Mouse (Mus musculus): ENCODE data around the gene Gimap7. TPM values are rescaled to one million over a fixed set of nuclear protein-coding genes. Genes with fewer than 3 reads are reported as not detected.

The Gimap7 gene
- total RNA-seq, 2 experiments from 2014 or later, result not detected

GRCm38 (mm10) chr6:48689320-48689719 is 29.1 kb upstream of the Gimap7 start:
- no peak for DNase-seq (ENCODE audit: low spot score in 2 of 2)

- no peak for DNase-seq (ENCODE audit: low spot score in 2 of 2)
Observed at GRCm38 (mm10) chr6:48692962-48693361, 25.5 kb upstream of the Gimap7 start.

GRCm38 (mm10) chr6:48696830-48697554 is 21.4 kb upstream of the Gimap7 start:
- no peak for DNase-seq (ENCODE audit: low spot score in 2 of 2)

DNA sequence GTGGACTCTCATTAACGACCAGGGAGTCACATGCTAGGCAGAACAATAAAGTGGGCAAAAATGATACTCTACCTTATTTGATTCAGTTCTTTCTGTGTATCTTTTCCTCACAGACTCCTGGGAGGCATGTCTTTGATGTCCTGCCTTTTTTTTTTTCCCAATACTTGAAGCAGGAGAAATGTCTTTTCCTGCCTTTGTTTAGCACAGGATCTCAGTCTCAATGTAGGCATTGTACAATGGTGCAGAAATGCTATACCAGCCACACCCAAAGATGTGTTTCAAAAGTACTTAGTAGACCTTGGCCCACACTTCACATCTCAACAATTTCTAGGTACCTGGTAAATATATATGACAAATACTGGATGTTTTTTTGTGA is 20.9 kb upstream of the Gimap7 start:
- DNase-seq (ENCODE audit: low spot score in 2 of 2), result no peak

DNA sequence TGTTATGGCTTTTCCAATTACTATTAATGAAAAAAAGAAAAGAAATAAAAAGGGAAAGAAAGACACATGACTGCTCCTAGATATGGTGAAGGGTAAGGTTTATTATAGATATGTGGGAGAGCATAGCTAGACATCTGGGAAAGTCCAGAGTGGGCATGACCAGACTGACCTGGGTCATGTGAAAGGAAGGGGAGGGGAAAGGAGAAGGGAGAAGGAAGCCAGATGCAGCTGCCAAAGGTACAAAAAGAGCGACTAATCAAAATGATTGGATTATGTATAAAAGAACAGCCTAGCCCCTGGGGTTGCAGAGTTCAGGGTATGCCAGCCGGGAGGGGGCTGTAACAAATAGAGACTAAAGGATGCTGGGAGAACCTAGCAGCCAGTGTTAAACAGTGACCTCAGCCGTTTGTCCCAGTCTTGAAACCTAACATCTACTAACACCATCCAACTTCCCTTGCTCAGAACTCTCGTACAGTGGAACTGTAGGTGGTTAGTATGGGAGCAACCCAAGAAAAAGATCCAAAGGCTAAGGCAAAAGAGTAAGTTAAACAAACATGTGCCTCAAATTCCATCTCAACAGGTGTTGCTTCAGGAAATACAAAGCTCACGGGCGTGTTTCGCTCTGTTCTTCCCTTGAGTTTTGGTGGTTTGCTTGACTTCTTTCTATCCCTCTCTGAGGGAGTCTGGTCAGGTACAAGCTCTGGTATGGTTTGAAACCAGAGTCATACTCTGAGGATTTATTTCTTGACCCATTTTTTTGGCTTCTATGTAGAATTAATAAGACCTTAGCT is 20.2 kb upstream of the Gimap7 start:
- DNase-seq (ENCODE audit: low spot score in 2 of 2), result no peak

DNA sequence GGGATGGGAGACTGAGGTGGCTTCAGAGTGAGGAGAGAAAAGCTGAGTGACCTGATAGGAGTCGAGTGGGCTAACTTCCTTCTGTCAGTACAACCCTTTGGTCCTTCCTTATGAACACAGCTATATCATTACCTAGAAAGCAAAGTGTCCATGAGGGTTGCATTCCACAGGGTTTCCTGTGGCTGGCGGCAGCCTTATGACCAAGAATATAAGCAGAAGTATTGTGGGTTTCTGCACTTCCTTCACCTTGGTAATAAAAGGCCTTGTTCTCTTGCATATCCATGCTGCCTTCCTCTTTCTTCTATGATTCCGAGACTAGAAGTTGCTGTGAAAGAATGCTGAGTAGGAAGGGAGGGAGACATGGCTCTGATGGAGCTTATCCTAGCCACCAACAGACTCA is 19.5 kb upstream of the Gimap7 start:
- no peak for DNase-seq (ENCODE audit: low spot score in 2 of 2)

DNA sequence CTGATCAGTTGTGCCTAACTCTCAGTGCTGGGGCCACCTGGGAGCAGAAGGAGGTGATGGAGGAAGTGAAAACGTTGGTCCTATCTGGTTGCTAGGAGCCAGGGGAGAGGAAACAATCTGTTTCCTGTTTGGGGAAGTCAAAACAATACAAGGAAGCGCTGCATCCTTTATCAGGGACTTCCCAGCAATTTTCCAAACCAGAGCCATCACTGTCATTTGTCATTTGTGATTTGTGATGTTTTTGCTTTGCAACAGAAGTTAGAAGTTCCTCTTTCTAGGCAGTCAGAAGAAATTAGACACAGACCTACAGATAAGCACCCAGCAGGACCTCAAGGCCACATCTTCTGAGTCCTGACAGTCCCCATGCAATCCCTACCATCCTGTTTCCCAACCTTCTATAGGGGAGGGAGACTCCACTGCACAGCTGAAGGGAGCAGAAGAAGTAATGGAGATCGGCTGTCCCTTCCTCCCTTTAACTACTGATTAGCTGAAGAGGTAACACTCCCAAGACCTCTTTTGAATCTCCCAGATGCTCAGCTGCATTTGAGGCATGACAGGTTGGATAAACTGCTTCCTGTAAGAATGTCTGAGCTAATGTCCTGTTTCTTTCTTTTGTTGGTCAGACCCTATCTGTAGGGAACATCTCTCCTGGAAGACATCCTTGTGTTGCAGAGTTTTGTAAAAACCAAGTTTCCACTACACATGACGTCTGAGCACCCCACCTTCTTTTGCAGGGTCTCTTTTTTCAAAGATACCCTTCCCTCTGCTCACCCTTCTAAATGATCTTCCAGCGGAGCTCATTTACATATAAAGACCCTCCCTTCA is 18.0 kb upstream of the Gimap7 start:
- DNase-seq (ENCODE audit: low spot score in 2 of 2), result no peak

- DNase-seq (ENCODE audit: low spot score in 2 of 2), result no peak
Observed at GRCm38 (mm10) chr6:48702146-48702545, 16.3 kb upstream of the Gimap7 start.

DNA sequence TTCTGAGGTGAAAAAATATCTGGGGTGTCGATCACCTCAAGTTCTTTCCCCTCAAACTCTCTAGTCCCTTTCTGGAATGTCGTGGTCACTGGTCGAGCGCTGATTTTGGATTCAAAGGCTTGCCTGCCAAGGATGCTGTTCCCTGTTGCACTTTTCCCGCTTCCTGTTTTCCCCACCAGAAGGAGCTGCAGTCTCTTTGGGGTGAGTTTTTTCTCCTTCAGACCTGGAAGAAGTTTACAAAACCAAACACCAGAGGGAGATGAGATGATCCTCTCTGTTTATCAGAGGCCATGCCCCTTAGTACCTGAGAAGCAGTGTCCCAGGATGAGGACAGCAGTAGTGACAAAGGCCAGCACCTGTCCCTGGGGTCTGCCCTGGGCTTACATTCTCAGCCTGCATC is 15.8 kb upstream of the Gimap7 start:
- DNase-seq (ENCODE audit: low spot score in 2 of 2), result no peak

DNA sequence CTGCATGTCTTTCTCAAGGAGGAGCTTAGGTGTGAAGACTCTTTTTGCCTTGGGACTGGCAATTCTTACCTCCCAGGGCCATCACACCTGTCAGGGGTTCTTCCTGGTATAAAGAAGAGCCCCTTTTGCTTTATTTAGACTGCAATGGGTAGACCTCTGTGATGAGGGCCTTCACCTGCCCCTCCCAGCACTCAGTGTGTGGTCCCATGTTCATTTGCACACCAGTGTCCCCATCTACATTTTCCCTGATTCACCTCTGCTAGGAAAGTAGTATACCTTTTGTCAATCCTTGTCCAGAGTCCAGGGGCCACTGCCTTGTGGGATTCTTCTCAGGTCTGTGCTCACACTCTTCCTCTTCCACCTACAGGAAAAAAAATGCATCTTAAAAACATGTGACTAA is 14.3 kb upstream of the Gimap7 start:
- DNase-seq (ENCODE audit: low spot score in 2 of 2), result no peak

DNA sequence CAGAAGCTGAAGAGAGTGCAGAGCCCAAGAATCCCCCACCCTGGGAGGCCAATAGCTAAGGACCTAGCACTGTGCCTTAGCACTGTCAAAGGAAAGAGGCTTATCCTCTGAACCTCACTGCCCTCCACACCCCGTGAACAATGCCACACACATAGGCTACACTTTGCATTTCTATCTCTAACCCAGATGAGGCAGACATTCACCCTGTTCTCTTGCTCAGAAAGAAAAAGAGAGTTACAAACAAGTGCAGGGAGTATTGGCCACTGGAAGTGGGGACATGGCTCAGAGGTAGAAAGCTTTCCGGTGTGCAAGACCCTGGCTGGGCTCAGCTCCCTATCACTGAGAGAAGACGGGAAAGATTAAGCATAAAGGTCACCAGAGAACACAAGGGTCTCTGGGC is 12.3 kb upstream of the Gimap7 start:
- DNase-seq (ENCODE audit: low spot score in 2 of 2), result no peak

DNA sequence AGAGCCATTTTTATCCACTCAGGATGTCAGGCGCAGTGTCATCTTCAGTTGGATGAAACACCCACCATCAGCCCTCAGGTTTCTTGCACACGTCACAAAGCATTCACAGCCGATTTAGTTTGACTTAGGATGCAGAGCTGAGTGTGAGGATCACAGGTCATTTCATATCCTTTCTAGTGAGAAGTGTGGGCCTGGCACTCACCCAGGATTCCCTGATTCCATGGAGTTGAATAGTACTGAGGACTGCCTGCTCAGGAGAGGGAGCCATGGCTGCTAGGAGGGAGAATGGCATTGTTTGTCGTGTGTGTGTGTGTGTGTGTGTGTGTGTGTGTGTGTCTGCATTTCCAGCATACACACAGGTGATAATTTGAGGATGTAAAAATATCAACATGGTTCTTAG is 1.9 kb downstream of the Gimap7 start:
- no peak for DNase-seq (ENCODE audit: low spot score in 2 of 2)

DNA sequence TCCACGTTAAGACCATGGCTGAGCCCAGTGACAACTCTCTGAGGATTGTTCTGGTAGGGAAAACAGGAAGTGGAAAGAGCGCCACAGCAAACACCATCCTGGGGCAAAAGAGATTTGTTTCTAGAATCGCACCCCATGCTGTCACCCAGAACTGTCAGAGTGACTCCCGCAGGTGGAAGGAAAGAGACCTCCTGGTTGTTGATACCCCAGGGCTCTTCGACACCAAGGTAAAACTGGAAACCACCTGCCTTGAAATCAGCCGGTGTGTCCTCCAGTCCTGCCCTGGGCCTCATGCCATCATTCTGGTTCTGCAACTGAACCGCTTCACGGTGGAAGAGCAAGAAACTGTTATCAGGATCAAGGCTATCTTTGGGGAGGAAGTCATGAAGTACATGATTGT is 5.0 kb downstream of the Gimap7 start:
- DNase-seq (ENCODE audit: low spot score in 2 of 2), result no peak

DNA sequence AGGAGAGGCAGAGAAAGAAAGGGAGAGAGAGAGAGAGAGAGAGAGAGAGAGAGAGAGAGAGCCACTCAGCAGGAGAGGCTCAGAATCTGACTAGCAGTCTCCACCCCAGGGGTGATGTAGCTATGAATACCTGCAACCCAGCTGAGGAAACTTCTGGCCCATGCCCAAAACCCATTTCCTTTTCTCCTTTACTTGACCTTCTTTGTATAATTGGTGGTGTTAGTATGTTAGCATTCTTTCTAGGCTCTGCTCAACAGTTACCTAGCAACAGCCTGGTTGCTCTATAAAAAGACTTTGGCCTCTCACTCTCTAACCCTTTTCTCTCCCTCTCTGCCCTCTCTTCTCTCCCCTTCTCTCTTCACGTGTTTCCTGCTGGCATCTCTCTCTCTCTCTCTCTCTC is 7.1 kb downstream of the Gimap7 start:
- DNase-seq (ENCODE audit: low spot score in 2 of 2), result peak in 1 of 2 experiments; percentile 22

DNA sequence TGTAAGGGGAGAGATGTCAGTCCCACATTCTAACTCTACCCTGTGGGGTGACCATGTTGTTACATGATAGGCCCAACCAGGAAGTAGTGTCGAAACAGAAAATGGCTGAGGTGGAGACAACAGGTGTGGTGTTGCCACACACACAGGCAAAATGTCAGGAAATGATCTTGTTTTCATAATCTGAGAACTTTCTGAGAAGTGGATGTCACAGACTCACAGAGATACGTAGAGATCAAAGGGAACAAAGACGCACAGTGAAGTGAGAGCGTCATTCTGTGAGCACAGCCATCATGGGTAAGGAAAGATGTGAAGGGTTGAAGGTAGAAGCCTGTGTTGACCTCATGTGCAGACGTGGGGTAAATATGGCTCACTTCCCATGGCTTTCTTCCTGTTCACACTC is 9.3 kb downstream of the Gimap7 start:
- no peak for DNase-seq (ENCODE audit: low spot score in 2 of 2)

GRCm38 (mm10) chr6:48732864-48733304 is 14.5 kb downstream of the Gimap7 start:
- no peak for DNase-seq (ENCODE audit: low spot score in 2 of 2)

DNA sequence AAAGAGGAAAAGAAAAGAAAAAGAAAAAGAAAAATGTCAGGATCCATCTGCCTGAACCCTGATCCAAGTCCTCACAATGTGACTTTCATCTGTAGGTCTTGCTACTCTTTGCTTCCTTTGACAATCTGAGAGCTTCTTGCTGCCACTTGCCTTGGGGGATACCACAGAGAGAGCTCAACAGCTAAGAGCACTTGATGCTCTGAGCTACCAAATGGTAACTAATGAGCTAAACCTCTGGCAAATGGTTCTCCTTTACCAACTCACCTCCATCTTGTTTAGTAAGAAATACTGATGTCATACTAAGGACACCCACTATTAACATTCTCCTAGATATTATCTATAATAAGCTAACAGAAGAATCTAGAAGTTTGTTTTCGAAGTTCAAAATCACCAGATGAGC is 15.2 kb downstream of the Gimap7 start:
- no peak for DNase-seq (ENCODE audit: low spot score in 2 of 2)

- DNase-seq (ENCODE audit: low spot score in 2 of 2), result no peak
Observed at GRCm38 (mm10) chr6:48737053-48737452, 18.6 kb downstream of the Gimap7 start.

DNA sequence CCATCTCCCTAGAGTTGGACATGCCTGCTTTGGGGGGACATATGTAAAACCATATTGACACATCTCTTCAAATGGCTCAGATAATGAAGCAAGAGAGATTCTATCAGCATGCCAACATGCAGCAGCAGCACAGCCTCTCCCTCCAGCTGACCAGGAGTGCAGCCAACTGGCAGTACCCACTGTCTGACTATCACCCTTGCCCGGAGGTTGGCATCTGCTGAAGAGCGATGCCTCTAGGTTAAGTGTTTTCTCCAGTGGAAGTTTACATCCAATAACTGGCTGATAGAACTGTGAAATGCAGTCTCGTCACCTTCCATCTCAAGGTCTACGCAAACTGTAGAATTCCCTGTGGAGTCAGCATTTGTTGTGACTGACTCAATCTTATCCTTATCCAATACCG is 19.3 kb downstream of the Gimap7 start:
- no peak for DNase-seq (ENCODE audit: low spot score in 2 of 2)

DNA sequence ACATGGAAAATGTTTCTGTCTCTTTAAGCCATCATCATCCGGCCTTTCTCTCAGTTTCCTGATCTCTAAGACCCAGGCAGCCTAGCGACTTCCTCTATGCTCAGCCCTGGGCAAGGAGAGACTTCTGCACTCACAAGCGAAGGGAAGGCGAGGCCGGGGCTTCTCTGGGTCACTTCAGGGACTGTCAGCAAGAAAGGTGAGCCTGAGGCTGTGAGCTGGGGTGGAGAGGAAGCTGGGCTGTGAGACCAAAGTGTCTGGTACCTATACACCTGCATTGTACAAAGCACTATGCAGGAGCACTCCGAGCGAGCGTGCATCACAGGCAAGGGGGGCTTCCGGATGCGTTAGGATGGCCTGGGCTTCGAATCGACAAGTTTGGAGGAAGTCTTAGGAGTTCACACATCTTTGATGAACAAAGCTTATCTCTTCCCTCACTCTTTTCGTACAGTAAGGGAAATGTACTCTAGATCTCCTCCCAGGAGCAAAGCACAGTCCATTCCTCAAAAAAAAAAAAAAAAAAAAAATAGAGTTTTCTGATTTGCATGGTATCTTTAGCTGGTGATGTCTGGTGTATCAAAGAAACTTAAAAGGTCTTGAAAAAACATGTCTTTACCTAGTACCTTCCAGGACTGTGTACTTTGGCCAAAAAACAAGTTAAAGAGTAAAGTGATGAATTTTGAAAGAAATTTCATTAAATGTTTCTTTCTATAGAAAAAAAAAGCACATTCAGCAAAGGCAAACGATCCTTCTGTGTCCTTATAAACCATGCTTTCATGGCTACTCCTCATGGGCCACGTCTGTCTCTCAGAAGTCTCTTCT is 20.7 kb downstream of the Gimap7 start, which contains the start of gene Gimap1:
Gene Gimap1 (plus strand): TSS at position 94 of the 819 bp plus-strand sequence.
- no peak for DNase-seq (ENCODE audit: low spot score in 2 of 2)

DNA sequence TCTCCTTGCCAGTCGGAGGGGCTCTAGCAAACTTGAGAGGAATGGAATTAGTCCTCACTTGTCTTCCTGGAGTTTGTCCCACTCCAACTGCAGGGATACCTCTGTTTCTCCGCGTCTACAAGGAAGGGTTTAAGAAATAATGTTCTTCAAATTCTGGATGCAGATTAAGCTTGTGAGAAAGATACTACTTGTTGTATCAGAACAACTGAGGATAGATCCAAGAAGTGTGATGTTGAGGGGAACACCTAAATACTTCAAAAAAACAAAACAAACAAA is 21.3 kb downstream of the Gimap7 start:
- DNase-seq (ENCODE audit: low spot score in 2 of 2), result no peak

Measured in layer of hippocampus, postnatal 10 days (tissue).